Mouse (Mus musculus) macrophage (primary cell): ENCODE results near the gene Aasdhppt. TPM values are rescaled to one million over a fixed set of nuclear protein-coding genes. Genes with fewer than 3 reads are reported as not detected.

Source experiments
- H3K27ac ChIP-seq: fragments of 350-480 bp; formaldehyde crosslinking; 2 replicates; pipeline ENCODE4 v1.9.0; 2021
- H3K36me3 ChIP-seq: fragments of 350-480 bp; formaldehyde crosslinking; 2 replicates; pipeline ENCODE4 v1.9.0; 2021; ENCODE audit errors: inconsistent target
- H3K4me3 ChIP-seq: fragments of 350-480 bp; formaldehyde crosslinking; 2 replicates; pipeline ENCODE4 v1.9.0; 2021; ENCODE audit errors: inconsistent target
- H3K79me2 ChIP-seq: fragments of 350-480 bp; formaldehyde crosslinking; 2 replicates; pipeline ENCODE4 v1.9.0; 2021; ENCODE audit errors: inconsistent target
- WGBS: methylation state at CpG from one replicate; pipeline ENCODE4 v1.1.7; 2026; ENCODE audit warnings: inconsistent platforms; ENCODE audit not compliant: missing documents; 5-methylcytosine and 5-hydroxymethylcytosine counted together
- polyA plus RNA-seq: library from polyadenylated mRNA; stranded (reverse); fragments of 250-400 nt; gene quantifications from 3 replicates; pipeline ENCODE4 v1.2.4, GENCODE M21; 2018; ENCODE audit warnings: inconsistent platforms

Gene Aasdhppt
- polyA plus RNA-seq, 1 experiment from 2014 or later = 7.7 TPM

DNA sequence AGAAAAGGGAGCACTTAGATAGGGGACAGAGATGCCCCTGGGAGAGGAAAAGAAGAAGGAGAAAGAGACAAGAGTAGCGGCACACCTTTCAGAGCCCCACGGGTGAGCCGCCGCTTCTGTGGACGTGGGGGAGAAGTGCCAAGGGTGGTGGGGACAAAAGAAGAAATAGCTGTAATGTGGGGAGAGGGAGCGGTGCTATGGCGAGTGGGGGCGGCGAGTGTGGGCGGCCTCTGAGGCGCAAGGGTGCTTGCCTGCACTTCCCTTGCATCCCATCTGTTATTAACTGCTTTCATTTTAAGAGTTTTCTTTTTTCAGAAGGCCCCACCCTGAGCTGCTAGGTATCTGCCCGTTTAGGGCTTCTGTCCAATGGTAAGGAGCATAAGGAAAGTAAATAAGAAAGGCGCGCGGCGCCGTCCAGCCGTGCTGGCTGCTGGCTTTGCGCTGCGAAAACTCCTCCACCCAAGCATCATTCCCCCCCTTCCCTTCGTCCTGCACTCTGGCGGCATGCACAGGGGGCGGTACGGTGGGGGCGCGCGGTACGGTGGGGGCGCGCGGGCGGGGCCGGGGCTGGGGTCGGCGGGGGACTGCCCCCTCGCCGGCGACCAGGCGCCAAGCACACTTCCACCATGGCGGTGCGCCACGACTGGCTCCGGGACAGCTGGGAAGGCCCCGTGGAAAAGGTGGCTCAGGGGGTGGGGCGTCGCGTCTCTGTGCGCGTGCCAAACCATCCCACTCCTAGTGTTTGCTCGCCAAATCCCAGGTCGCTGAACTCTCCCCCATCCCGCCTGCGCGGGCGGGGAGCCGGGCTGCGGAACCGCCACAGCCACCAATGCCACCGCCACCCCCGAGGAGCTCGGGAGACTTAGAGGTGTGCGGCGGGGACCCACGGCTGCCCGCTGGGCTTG is 49.2 kb downstream of the Aasdhppt start:
- WGBS = 53% methylated on average over 37 of the region's 65 CpGs
- Histone ChIP-seq H3K4me3 (no peak overlapping the region), H3K27ac (no peak overlapping the region), H3K36me3 (no peaks in the 10 kb centered on the region), H3K79me2 (no peaks in the 10 kb centered on the region)

DNA sequence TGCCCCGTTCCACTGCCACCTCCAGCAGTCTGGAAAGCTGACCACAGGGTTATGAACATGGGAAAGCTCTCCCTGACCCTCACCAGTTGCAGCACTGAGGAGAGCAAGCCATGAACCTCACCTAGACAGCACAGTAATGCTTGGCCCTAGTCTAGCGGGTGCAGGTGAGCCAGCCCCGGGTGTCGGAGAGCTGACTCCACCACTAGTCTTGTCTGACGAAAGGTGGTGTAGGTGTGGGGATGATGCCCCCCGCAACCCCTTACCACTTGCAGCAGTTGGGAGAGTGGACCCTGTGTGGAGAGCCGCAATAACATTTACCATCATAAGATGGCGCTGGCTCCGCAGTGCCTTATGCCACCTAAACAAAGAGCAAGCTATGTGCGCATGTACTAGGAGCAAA is 50.2 kb downstream of the Aasdhppt start:
- Histone ChIP-seq H3K36me3 (no peaks in the 10 kb centered on the region), H3K27ac (no peak overlapping the region), H3K79me2 (no peaks in the 10 kb centered on the region), H3K4me3 (no peak overlapping the region)
- WGBS = 89% methylated on average over 9 of the region's 10 CpGs

Other genes starting within 250 kb of the Aasdhppt start
- 1.6 to 3.0 TPM (median 2.5 TPM) in 3 replicates for gene Kbtbd3, start 362 bp upstream of the Aasdhppt start, polyA plus RNA-seq
- 28.2 to 37.1 TPM (median 34.8 TPM) in 3 replicates for gene Msantd4, start 67.1 kb upstream of the Aasdhppt start, polyA plus RNA-seq